Mouse (Mus musculus) testis, postnatal 14 days (tissue): Measurements from ENCODE around the gene Rdh5.

ENCODE experiments used
- DNase-seq: peaks from one replicate; pipeline ENCODE4 v3.0.0; 2021; ENCODE audit warnings: low spot score

The Rdh5 gene

DNA sequence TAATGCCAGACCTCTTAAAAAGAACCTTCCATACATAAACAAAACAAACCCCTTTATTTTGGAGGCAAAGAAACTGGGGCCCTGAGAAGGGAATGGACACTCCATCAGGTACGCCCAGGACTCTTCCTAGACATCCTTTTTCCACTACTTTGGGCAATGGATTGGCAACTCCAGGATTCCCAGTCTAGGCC, at the start of gene Rdh5:
TSS of gene Rdh5 (minus strand) at position 67 of the 191 bp plus-strand sequence.
- DNase-seq, result no peak

DNA sequence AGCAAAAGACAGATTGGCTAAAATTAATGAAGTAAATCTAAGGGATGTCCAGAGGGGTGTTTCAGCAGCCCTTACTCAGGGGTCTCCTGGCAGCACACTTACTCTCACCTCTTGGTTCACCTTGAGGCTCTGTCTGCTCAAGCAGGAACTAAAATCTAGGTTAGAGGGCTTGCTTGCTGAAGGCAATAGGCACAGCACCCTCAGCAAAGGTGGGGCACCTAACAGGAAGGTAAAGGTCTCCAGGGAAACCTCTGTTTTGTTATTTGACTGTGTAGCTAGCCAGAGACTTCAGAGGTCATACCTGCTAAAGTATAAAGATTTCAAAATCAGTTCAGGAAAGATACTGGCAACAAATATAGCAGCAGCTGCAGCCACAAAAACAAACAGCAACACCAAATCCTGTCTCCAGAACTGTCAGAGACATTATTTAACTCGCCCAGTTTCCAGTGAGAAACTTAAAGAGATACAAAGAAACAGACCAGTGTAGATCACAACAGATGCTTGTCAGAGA, 48.1 kb upstream of the Rdh5 start:
- DNase-seq, result no peak

DNA sequence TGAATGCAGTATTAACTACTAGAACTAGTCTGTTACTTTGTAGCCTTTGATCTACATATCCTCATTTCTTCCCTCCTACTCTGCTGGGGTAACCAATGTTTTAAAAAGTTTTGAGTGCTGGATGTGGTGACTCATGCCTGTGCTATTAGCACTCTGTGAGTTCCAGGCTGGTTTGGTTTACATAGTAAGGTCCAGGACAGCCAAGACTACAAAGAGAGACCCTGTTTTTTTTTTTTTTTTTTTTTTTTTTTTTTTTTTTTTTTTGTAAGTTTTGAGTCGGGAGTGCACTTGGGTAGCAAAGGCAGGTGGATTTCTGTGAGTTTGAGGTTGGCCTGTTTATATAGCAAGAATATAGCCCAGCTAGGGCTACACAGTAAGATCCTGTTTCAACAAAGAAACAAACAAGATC, 45.7 kb upstream of the Rdh5 start:
- DNase-seq, result no peak

DNA sequence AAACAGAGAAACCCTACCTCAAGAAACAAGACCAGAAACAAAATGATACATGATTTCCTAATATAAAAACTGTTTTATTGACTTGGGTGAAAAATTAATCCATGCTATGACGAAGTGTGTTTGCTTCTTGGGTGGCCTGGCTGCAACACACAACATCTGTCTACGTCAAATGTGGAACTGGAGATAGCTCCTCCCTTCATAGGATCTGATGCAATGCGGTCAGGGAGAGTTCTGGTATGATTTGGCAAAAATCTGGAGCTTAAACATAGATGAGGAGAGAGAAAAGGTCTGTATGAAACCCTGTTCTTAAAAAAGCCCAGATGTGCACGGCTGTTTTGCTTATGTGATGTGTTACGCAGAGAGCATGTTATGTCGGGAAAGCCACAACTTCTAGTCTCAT, 43.2 kb upstream of the Rdh5 start:
- no peak for DNase-seq

DNA sequence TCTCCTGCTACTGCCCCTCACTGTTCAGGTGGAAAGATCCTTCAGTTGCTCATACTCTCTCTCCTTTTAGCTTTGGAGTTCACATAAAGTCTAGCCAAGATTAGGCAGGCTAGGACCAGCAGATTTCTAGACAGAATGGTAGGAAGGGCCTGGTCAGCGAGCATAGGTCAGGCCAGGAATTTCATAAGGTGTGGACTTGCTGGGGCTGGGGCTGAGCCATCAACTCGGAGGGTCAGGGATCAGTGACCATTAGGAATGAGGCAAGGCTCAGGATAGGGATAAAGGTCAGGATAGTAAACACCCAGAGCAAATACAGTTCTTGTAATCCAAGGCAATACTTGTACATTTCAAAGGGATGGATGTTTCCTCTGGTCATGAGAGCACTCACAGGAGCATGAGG, 42.3 kb upstream of the Rdh5 start:
- DNase-seq, result no peak

DNA sequence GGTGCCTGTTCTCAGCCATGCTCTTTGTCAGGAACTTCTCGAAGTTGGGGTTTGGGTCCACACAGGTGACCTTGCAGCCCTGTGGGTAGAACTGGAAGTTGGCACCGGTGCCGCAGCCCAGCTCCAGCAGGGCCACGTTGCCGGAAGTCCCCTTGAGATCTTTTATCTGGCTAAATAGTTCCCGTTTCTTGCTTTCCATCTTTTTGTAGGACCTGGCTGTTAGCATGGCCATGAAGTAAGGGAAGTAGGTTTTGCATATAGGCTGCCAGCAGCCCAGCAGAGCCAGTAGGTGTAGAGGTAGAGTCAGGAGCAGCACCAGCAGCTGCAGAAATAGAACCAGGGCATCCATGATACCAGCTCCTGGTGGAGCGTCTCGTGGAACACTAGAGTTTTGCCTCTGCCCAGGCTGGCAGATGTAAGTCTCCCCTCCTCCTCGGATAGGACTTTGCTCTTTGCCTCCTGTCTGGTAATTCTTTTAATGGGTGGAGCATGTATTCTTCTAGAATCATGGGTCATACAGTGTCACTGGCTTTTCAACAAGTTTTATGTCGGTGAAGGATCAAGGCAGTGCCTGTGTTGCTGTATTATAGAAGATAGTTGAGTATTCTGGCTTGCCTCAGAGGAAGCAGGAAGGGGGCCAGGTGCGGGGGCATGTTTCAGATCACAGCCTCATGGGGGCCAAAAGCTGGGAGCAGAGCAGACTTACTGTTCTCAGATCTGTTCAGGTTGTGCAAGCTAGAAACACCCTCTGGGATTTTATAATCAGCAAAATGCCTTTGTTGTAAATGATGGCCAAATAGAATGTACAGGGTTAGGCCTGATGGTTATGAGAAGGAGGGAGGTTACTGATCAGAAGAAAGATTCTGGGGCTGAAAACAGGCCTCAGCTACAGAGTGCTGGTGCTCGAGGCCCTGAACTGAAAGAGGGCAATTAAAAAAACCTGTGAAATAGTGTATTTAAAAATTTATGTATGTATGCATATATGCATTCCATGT, 38.2 kb upstream of the Rdh5 start, which contains the start of gene Mettl7b:
TSS of gene Mettl7b (minus strand) at position 399 of the 995 bp plus-strand sequence.
- no peak for DNase-seq

DNA sequence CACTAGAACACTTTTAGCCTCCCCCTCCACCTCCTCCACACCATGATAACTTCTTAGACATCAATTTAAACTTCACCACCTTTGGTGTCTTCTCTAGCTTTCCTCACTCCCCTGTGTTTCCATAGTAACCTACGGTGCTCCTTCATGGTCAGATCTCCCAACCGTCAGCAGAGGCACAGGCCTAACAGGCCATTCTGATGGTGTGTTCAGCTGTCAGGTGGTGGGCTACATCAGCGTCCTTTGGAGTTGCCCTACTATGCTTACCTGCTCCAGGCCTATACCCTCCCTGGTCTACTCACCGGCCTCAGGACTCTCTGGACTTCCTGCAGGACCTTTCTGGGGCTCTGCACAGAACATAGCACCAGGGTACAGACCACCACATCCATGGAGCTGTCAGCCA, 37.5 kb upstream of the Rdh5 start:
- DNase-seq, result no peak

DNA sequence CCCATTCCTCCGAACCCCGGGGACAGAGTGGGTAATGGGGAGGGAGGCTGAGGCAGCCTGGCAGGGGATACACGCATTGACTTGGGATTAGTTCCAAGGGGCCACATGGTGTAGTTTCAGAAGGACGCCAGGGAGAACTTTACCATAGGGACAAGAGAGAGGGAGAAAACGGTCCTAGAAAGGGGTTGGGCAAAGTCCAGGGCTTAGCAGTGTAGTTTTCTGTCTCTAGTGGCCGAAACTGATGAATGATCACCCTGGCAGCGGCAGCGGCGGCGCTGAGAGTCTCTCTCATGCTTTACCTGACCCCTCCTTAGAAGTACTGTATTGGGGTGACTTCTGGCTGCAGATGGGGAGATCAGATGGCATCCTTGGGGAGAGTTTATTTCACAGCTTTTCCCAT, 35.7 kb upstream of the Rdh5 start:
- no peak for DNase-seq

DNA sequence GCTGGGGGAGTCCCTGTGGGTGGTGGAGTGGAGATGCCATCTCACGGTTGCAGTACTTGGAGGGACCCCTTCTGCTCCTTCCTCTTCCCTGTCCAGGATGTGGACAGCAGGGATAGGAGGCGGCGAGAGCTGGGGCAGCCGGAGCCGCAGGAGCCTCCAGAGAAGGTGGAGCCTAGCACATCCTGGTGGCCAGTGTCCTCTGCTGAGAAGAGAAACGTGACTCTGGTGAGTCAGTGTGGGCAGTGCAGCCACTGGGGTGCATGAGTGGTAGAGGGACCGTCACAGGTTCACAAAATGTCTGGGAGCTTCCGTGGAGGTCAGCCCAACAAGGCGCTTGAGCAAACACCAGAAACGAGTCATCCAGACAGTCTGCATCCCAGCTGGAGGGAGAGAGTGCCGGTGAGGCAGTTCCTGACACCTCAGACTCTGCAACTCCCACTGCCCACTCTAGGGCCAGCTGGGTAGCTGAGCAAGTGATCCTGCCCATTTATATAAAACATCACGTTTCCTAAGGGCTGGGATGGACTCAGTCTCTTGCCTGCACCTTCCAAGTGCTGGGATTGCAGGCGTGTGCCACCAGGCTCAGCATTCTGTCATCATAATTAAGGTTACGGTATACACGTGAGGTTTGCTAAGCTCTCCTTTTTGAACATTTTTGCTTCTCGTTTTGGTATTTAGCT, 27.7 kb upstream of the Rdh5 start:
- DNase-seq, result no peak

DNA sequence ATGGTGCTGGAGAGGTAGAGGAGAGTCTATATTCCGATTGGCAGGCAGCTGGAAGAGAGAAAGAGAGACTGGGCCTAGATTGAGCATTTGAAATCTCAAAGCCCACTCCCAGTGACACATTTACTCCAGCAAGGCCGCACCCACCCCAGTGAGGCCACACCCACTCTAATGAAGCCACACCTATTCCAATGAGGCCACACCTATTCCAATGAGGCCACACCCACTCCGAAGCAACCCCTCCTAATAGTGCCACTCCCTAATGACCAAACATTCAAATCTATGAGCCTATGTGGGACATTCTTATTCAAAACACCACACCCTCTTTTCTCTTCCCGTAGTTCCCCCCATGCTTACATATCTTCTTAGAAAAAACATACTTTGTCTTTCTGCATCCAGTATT, 24.8 kb upstream of the Rdh5 start:
- no peak for DNase-seq

DNA sequence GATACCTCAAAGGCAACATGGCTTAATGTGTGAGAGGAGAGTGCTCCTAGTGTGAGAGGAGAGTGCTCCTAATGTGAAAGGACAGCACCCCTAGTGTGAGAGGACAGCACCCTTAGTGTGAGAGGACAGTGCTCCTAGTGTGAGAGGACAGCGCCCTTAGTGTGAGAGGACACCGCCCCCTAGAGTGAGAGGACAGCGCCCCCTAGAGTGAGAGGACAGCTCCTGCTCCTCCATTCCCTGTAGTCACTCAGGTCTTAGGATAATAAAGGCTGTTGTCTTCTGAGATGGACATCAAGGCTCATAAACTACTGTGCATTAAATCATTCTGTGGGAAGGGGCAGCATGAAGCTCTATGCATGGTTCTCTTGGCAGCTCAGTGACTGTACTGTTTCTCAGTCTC, 23.0 kb upstream of the Rdh5 start:
- DNase-seq, result no peak

DNA sequence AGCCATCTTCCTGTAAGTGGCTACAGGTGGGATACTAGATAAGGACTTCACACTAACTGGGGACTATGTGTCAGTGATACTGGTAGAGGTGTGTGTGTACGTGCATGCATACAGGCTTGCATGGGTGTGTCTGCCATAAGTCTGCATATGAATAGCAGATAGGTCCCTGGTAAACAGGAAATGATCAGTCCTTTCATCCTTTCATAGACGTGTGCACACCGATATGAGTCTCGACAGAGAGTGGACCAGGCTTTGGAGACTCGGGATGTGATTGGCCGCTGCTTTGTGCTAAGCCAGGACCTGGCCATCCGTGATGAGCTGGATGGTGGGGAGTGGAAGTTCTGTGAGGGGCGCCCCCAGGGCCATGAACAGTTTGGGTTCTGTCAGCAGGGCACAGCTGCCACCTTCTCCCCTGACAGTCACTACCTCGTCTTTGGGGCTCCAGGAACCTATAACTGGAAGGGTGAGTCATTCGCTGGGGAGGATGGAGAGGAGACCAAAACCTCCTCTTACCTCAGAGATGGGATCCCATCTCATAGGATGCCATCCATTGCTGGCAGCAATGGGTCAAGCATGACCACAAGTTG, 17.9 kb upstream of the Rdh5 start:
- DNase-seq, result no peak

DNA sequence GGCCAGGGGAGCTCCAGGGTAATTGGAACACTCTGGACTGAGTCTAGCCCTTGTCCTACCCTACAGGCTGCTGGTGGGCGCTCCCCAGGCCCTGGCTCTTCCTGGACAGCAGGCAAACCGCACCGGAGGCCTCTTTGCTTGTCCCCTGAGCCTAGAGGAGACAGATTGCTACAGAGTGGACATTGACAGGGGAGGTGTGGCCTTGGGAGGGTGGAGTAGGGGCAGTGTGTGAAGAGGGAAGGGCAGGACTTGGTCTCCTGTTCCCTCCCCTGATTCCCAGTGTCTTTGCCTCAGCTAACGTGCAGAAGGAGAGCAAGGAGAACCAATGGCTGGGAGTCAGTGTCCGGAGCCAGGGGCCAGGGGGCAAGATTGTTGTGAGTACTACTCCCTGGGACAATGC, 16.3 kb upstream of the Rdh5 start:
- no peak for DNase-seq

DNA sequence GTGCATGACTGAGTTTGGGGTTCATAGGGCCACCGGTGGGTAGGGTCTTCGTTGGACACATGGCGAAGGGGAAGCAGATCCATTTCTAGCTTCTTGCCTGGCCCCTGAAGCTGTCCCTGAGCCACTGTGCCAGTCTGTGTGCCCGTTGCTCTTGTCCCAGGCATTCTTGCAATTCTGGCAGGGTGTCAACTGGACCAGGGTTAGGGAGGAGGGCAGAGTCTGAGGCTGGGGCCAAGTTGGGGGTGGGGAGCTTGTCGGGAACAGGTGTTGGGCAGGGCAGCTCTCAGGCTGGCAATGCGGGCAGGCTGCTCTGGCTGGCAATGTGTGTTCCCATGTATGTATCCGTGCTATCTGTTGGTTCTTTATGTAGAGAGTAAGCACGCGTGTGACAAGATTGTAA, 15.8 kb upstream of the Rdh5 start:
- no peak for DNase-seq

DNA sequence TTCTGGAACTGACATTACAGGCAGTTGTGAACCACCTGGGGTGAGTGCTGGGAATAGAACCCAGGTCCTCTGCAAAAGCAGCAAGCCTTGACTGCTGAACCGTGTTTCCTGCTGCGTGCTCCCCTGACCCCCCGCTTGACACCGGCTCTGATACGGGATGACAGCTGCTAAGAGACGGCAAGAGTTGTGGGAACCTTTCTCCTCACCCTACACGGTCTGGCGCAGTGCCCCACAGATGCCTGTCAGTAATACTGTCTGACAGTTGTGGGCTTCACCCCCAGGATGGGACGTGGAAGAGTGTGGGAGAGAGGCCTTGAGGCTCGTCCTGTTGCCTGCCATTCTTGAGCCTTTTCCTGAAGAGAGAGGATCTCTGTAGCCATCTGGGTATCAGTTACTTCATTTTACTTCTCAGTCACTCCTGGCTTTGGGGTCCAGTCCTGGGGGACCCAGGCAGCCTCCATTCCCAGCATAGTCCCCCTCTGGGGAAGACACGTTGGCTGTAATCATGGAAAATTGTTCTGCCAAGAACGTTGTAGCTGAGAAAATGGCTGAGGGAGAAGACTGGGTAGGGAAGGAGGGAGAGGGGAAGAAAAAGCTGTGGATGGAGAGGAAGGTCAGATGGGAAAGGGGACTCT, 15.2 kb upstream of the Rdh5 start:
- DNase-seq, result no peak

DNA sequence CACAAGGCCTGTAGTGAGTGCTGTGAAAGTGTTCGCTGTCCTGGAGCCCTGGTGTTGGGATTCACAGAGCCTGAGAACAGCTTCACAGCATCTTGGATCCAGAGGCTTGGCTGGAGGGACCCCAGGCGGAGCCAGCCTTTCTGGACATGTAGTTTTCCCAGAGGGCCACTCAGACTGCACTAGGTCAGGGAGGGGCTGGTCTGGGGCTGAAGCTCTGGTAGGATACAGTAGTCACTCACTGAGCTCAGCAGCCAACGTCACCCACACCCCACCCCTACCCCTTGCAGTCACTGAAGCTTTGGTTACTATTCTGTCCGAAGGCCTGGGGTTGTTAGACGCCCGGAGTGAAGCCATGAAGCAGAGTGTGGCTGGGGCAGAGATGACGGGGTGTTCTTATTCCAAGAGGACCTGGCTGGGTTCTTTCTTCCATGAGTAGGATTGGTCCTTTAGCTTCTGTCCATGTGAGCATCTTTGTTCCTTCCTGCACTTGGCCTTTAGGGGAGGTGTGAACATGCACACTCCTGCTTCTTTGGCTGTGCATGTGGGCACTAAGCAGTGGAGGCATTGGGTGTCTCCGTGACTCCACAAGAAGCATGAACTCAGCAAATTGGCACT, 13.2 kb upstream of the Rdh5 start:
- DNase-seq, result no peak

DNA sequence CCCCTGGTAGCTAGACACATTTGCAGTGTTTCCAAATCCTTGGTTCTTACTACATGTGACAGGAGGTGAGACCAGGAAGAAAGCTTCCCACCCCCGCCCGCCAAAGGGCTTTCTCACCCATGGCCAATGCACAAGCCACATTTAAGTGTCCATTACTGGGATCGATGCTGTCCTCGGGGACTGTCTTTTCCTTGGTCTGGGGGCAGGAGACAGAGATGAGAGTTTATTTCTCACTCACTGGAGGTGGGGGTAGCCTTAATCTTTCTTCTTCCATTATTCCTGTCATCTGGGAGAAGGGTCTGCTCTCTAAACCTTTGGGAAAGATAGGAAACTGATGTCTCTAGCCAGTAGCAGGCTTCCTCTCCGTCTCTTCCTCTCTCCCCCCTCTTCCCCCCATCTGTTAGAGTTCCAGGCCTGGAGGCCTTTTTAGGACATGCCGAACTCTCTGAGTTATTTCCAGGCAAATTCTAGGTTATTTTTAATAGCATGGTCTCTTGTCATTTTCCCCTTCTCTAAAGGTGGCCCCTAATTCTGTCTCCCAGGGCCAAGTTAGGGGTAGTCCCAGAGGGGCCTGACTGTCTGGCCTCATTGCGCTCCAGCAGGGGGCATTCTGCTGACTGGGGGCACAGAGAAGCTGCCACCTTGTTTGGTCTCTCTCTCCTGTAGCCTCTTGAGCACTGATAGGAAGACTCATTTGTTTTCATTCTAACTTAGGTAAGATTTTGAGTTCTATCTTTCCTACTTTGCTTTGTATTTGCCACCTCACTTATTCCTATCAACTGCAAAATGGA, 12.5 kb upstream of the Rdh5 start:
- DNase-seq, result no peak

DNA sequence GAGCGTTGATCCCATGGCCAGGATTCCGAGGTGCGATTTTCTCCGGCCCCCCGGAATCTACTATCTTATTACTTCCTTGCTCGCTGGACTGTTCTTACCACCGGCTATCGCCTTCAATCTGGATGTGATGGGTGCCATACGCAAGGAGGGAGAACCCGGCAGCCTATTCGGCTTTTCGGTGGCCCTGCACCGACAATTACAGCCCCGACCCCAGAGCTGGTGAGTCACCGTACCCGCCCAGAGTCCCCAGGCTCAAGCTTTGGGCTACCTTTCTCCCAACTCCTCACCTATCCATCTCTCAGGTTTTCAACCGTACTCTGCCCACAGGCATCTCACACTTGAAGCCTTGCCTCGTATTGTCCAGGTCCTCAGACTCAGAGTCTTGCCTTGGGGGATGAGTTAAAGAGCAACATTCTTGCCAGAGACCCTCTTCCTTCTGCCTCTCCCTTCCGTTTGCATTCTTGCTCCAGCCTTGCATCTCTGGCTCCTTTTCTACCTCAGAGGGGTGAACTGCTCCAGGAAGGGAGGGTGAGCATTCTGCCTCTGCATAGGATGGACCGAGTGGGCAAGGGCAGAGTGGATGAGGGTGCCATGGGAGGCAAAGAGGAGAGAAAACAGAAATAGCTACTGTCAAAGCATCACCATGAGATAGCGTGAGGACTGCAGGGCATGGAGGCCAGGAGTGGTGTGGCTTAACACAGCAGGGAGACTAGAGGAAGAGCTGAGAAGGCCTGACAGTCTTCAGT, 11.5 kb upstream of the Rdh5 start:
- no peak for DNase-seq

DNA sequence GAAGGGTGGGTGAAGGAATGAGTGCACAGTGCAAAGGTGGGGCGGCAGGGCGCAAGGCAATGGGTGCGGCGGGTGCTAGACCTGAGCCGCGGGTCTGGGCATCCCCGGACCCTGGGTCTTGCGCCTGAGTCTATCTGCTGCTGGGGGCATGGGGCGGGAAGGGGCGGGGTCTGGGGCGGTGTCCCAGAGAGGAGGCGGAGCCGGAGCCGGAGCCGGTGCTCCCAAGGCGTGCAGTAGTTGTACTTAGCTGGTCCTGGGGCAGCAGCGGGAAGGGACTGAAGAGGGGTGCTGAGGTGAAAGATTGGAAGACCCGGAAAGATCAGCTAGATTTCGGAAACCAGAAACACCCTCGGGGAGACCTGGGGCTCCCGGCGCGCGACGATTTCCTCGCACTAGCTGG, 10.9 kb upstream of the Rdh5 start, which contains the start of gene Itga7:
TSS of gene Itga7 (plus strand) at position 245 of the 400 bp plus-strand sequence.
- DNase-seq, result no peak

DNA sequence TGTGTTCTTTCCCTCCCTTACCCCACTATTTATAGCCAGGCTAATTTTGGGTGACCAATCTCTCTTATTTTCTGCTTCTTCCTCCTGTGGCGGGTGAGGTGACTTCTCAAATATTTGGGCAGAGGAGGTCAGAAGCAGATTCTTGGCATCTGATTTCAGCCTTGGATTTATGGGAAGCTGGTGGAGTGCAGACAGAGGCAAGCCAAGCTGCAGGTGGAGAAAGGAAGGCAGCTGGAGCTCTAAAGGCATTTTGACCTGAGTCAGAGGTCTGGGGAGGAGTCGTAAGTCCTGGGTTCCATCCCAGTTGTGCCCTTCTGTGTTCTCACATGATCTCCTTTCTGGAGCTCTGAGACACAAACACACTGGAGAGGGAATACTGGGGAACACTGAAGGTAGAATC, 8.8 kb upstream of the Rdh5 start:
- no peak for DNase-seq
